Mouse (Mus musculus) forebrain, embryonic 14.5 days (tissue): ENCODE data around the gene Smg1. TPM values are rescaled to one million over a fixed set of nuclear protein-coding genes. Genes with fewer than 3 reads are reported as not detected.

ENCODE experiments used
- ATAC-seq: fragments of 200-750 bp; cut with Nextera tagmentation; 2 replicates; pipeline ENCODE4 v1.8.0; 2017; ENCODE audit warnings: mild to moderate bottlenecking, moderate library complexity
- DNase-seq: peaks from one replicate; pipeline ENCODE4 v3.0.0-alpha.2; 2015; ENCODE audit warnings: low spot score
- H3K27ac ChIP-seq: fragments of 300-500 bp; sonication (generic); 2 replicates; pipeline ENCODE4 v1.5.1; 2014; ENCODE audit warnings: low read depth, mild to moderate bottlenecking, control low read depth, low read length, moderate library complexity
- H3K27me3 ChIP-seq: fragments of 300-500 bp; sonication (generic); replicated peaks from 2 replicates; pipeline ENCODE4 v1.6.1; 2014; ENCODE audit warnings: low read length, control low read depth, mixed read lengths; ENCODE audit not compliant: control insufficient read depth, insufficient read depth
- H3K36me3 ChIP-seq: fragments of 300-500 bp; sonication (generic); 2 replicates; pipeline ENCODE4 v1.6.1; 2014; ENCODE audit warnings: low read length, control low read depth; ENCODE audit not compliant: control insufficient read depth, insufficient read depth
- H3K4me1 ChIP-seq: fragments of 300-500 bp; sonication (generic); 2 replicates; pipeline ENCODE4 v1.6.1; 2014; ENCODE audit warnings: antibody characterized with exemption, low read length, control low read depth; ENCODE audit not compliant: control insufficient read depth, insufficient read depth
- H3K4me2 ChIP-seq: fragments of 300-500 bp; sonication (generic); 2 replicates; pipeline ENCODE4 v1.6.1; 2014; ENCODE audit warnings: mild to moderate bottlenecking, control low read depth, low read length
- H3K4me3 ChIP-seq: fragments of 300-500 bp; sonication (generic); 2 replicates; pipeline ENCODE4 v1.5.1; 2014; ENCODE audit warnings: low read depth, low read length, control low read depth
- H3K9ac ChIP-seq: fragments of 300-500 bp; sonication (generic); 2 replicates; pipeline ENCODE4 v1.6.1; 2014; ENCODE audit warnings: mild to moderate bottlenecking, low read length, control low read depth, moderate library complexity
- H3K9me3 ChIP-seq: fragments of 300-500 bp; sonication (generic); replicated peaks from 2 replicates; pipeline ENCODE4 v1.6.1; 2016; ENCODE audit warnings: low read length, control low read depth, mixed read lengths; ENCODE audit not compliant: control insufficient read depth
- WGBS: fragments of 180-500 bp; shearing (Covaris S2); extraction: QIAGEN DNeasy Blood & Tissue Kit; methylation state at CpG from one replicate; pipeline ENCODE4 v1.1.7; 2014; 5-methylcytosine and 5-hydroxymethylcytosine counted together
- polyA plus RNA-seq: library from polyadenylated mRNA; unstranded; fragments of >200 nt; fragmentation: Nextera tagmentation; extraction: Ambion mirVana; gene quantifications from 2 replicates; pipeline ENCODE4 v1.2.1, GENCODE M21; 2014

Gene Smg1
- polyA plus RNA-seq, 1 experiment from 2014 or later, result 14.5 TPM

GRCm38 (mm10) chr7:118274169-118274568 is 30.7 kb upstream of the Smg1 start:
- Histone ChIP-seq H3K9ac (no peak overlapping the region), H3K4me2 (no peak overlapping the region), H3K36me3 (no peaks in the 10 kb centered on the region), H3K4me1 (no peaks in the 10 kb centered on the region), H3K27ac (no peak overlapping the region), H3K9me3 (no peaks in the 10 kb centered on the region), H3K4me3 (no peak overlapping the region), H3K27me3 (no peaks in the 10 kb centered on the region)
- ATAC-seq (no peak), DNase-seq (no peak)
- 75% methylated on average over 7 of the region's 7 CpGs for WGBS

- Histone ChIP-seq H3K27me3 (no peaks in the 10 kb centered on the region), H3K4me2 (no peak overlapping the region), H3K4me1 (no peaks in the 10 kb centered on the region), H3K4me3 (no peak overlapping the region), H3K9me3 (no peaks in the 10 kb centered on the region), H3K36me3 (no peaks in the 10 kb centered on the region), H3K9ac (no peak overlapping the region), H3K27ac (no peak overlapping the region)
- no peak for ATAC-seq
- WGBS, result 96% methylated on average over 6 of the region's 6 CpGs
- DNase-seq, result no peak
These were observed 22.6 kb upstream of the Smg1 start for GRCm38 (mm10) chr7:118266099-118266498.

- no peak overlapping the region for H3K4me2 ChIP-seq
- H3K9ac ChIP-seq, result no peak overlapping the region
- H3K27me3 ChIP-seq, result no peaks in the 10 kb centered on the region
- H3K36me3 ChIP-seq, result no peaks in the 10 kb centered on the region
- 54% methylated on average over 1 of the region's 1 CpGs for whole genome bisulfite sequencing
- no peaks in the 10 kb centered on the region for H3K9me3 ChIP-seq
- ATAC-seq, result no peak
- H3K27ac ChIP-seq, result no peak overlapping the region
- DNase-seq, result no peak
- no peak overlapping the region for H3K4me3 ChIP-seq
- H3K4me1 ChIP-seq, result no peaks in the 10 kb centered on the region
These were observed 20.1 kb upstream of the Smg1 start for GRCm38 (mm10) chr7:118263606-118264005.

GRCm38 (mm10) chr7:118262409-118262808 is 18.9 kb upstream of the Smg1 start:
- ATAC-seq (no peak), DNase-seq (no peak)
- no peak overlapping the region for H3K27ac ChIP-seq
- H3K4me3 ChIP-seq, result no peak overlapping the region
- H3K36me3 ChIP-seq, result no peaks in the 10 kb centered on the region
- H3K27me3 ChIP-seq, result no peaks in the 10 kb centered on the region
- H3K9me3 ChIP-seq, result no peaks in the 10 kb centered on the region
- H3K4me1 ChIP-seq, result no peaks in the 10 kb centered on the region
- no peak overlapping the region for H3K4me2 ChIP-seq
- H3K9ac ChIP-seq, result no peak overlapping the region
- WGBS, result 79% methylated on average over 5 of the region's 5 CpGs

- Histone ChIP-seq H3K27ac (no peak overlapping the region), H3K9ac (no peak overlapping the region), H3K4me1 (no peaks in the 10 kb centered on the region), H3K27me3 (no peaks in the 10 kb centered on the region), H3K36me3 (no peaks in the 10 kb centered on the region), H3K9me3 (no peaks in the 10 kb centered on the region), H3K4me3 (no peak overlapping the region), H3K4me2 (no peak overlapping the region)
- 90% methylated on average over 7 of the region's 7 CpGs for WGBS
- ATAC-seq, result no peak
- DNase-seq, result no peak
These were observed 16.3 kb upstream of the Smg1 start for GRCm38 (mm10) chr7:118259676-118260305.

GRCm38 (mm10) chr7:118258451-118258850 is 15.0 kb upstream of the Smg1 start:
- Histone ChIP-seq H3K4me2 (no peak overlapping the region), H3K9me3 (no peaks in the 10 kb centered on the region), H3K27ac (no peak overlapping the region), H3K9ac (no peak overlapping the region), H3K27me3 (no peaks in the 10 kb centered on the region), H3K4me3 (no peak overlapping the region), H3K4me1 (no peaks in the 10 kb centered on the region), H3K36me3 (no peaks in the 10 kb centered on the region)
- DNase-seq, result no peak
- no peak for ATAC-seq

- no peaks in the 10 kb centered on the region for H3K27me3 ChIP-seq
- no peak overlapping the region for H3K27ac ChIP-seq
- no peaks in the 10 kb centered on the region for H3K4me1 ChIP-seq
- ATAC-seq (no peak), DNase-seq (no peak)
- 85% methylated on average over 6 of the region's 6 CpGs for WGBS
- no peak overlapping the region for H3K4me3 ChIP-seq
- no peak overlapping the region for H3K9ac ChIP-seq
- no peaks in the 10 kb centered on the region for H3K36me3 ChIP-seq
- no peak overlapping the region for H3K4me2 ChIP-seq
- H3K9me3 ChIP-seq, result no peaks in the 10 kb centered on the region
These were observed 13.3 kb upstream of the Smg1 start for GRCm38 (mm10) chr7:118256740-118257139.

GRCm38 (mm10) chr7:118254460-118254859 is 11.0 kb upstream of the Smg1 start:
- DNase-seq, result peak; percentile 39
- no peak for ATAC-seq
- Histone ChIP-seq H3K4me2 (no peak overlapping the region), H3K27me3 (no peaks in the 10 kb centered on the region), H3K4me1 (no peaks in the 10 kb centered on the region), H3K4me3 (no peak overlapping the region), H3K36me3 (no peaks in the 10 kb centered on the region), H3K9ac (no peak overlapping the region), H3K27ac (no peak overlapping the region), H3K9me3 (no peaks in the 10 kb centered on the region)
- WGBS, result 57% methylated on average over 8 of the region's 8 CpGs

- ATAC-seq (no peak), DNase-seq (no peak)
- Histone ChIP-seq H3K36me3 (no peaks in the 10 kb centered on the region), H3K9me3 (no peaks in the 10 kb centered on the region), H3K4me1 (no peaks in the 10 kb centered on the region), H3K9ac (no peak overlapping the region), H3K27ac (no peak overlapping the region), H3K4me2 (no peak overlapping the region), H3K4me3 (no peak overlapping the region), H3K27me3 (no peaks in the 10 kb centered on the region)
- WGBS, result 65% methylated on average over 4 of the region's 4 CpGs
These were observed 10.5 kb upstream of the Smg1 start for GRCm38 (mm10) chr7:118254015-118254414.
